Mouse (Mus musculus) urinary bladder, postnatal 4 days (tissue): ENCODE results near the gene Arhgdig.
"Not testable (repeated sequence)": the region's sequence is repeated elsewhere in the genome, so short reads cannot be mapped to it uniquely, and the experiment has no call there.

Source experiments
- DNase-seq, 2 experiments: peaks; one replicate each; pipeline ENCODE4 v3.0.0; 2021 to 2022; ENCODE audit warnings: low spot score in 2 of 2

Gene Arhgdig

DNA sequence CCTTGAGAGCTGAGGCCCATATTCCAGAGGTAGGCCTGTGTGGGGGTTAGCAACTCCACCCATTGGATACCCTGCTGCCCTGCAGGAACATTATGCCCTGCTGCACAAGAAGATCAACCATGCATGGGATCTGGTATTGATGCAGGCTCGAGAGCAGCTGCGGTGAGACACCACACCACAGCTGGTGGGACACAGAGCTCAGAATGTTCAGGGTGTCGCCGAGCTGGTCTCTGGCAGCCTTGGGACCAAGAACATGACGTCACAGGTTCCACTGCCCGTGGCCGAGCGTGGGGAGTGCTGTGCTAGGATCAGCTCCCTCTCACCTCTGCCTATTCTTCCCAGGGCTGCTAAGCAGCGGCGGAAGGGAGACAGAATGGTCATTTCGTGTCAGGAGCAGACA, 2.8 kb downstream of the Arhgdig start:
- DNase-seq = no peak

DNA sequence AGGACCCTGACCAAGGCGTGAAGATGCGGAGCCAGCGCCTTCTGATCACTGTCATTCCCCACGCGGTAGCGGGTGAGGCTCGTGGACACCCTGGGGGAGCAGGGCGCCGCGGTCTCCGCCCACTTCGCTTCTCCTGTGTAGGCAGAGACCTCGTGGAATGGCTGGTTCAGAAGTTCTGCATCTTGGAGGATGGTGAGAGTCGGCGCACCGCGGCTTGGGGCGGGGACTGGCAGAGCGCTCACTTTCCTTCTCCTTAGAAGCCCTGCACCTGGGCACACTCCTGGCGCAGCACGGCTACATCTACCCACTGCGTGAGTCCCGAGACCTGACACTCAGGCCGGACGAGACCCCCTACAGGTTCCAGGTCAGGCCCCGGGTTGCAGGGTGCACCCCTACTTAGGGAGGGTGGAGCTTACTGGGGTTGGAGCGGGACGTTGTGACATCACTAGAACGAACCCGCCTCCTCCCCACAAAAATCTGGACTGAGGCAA, 4.2 kb downstream of the Arhgdig start:
- DNase-seq = no peak

DNA sequence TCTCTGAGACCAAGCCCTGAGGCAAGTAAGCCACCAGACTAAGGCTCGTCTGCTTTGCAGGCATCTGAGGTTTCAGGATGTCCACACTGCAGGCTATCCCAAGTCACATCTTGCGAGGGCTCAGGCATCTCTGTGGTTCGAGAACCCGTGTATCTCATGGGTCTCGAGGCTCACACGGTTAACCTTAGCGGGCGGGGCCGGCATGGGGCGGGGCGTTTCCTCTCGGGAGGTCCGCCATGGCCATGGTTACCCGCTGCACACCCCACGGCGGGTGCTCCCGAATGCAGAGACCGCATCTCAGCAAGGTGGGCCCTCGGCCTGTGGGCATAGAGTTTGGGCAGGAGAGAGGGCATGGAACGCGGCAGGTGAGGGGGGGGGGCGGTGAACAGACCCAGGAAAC, 4.8 kb downstream of the Arhgdig start, which contains the start of gene Rgs11:
Gene Rgs11, plus strand, starts transcription at position 215 of the 400 bp plus-strand sequence.
- peak in 1 of 2 experiments; percentile 40 for DNase-seq

DNA sequence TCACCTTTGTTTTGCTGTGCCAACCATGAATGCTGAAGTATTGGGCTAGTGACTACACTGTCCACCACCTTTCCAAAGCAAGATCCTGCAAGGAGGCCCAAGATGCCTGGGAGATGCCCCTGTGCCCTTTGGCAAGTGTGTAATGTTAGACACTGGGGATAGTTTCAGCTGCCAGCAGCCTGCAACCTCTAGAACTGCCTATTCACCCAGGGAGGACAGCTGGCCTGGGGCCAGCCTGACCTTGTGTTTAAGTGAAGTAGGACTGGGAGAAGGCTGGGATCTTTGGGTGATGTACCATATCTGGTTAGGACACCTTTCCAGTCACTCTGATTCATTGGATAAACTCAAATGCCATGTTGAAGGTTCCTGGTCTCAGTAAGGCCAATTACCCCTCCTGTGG, 5.6 kb downstream of the Arhgdig start:
- DNase-seq = no peak

DNA sequence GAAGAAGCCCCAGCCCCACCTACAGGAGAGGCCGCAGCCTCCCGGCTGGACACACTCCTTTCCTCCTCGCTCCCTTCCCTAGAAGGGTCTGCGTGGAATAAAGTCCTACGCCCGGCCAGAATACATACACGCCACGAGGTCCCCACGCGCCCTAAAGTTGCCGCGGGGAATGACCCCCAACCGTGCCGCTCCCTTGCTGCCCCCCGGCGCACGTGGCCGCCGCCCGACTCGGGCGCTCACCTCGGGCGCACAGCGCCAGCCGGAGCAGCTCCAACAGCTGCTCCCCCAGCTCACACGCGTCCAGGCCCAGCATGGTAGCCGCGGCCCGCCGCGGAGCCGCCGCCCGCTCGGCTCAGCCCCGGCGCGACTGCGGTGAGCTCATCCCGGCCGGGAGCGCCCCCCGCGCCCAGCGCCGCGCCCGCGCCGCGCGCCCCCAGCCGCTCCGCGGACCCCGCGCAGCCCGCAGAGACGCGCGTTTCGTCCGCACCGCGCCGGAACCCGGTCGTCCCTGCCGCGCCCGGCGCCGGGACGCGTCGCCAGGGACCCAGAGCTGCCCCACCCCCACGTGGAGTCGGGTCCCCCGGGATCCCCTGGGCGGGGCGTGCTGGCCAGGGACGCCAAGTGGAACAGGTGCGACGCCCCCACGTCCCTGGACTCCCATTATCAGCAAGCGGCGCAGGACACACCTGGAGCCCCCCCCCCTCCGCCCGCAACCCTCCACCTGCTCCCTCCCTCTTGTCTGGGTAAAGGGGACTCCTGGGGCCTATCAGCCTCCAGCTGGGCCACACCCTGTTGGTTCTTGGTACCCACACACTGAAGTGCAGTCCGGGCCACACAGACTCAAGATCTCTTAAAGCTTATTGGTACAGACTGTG, 6.5 kb downstream of the Arhgdig start:
- DNase-seq = no peak

DNA sequence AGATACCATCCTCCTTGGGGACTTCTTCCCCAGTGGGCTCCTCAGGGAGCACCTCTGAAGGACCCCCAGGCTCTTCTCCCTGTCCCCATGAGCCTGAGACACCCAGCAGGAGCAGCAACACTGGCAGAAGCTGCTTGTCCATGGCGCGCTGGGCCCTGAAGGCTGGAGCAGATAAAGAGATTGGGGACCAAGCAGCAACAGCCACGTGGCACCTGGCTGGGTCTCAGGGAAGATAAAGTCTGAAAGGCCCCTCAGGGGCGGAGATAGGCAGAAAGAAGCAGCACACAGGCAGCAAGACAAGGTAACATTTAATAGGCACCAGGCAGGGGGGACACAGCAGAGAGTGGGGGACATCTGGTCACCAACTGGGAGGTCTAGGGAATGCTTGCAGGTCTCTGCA, 8.7 kb downstream of the Arhgdig start, which contains the start of gene Pdia2:
Gene Pdia2, minus strand, starts transcription at position 196 of the 400 bp plus-strand sequence.
- no peak for DNase-seq

DNA sequence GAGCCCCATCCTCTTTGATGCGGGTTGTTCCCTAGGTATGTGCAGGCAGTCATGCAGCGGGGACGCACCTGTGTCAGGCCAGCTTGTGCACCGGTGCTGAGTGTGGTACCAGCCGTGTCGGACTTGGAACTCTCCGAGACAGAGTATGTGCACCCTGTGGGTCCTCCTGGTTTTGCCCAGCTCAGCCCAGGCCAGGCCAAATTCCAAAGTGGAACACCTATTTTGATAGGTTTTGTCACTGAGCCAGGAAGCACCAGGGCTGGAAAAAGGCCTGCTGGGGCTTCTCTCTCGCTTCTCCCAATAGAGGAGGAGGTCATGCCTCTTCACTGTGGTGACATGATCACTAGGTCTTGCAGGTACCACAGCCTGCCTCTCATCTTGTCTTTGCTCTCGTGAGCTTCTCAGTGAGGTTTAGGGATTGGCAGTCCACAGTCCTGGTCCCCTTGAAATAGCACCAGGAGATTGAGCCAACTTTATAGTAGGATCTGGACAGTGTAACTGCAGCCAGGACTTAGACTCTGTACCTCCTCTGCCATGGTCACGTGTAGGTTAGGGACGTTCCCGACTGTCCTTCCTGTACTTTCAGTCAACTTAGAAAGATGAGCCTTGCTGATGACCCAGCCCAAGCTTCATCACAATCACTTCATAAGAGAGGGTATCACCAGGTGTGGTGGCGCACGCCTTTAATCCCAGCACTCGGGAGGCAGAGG, 14.9 kb downstream of the Arhgdig start:
- DNase-seq = no peak

DNA sequence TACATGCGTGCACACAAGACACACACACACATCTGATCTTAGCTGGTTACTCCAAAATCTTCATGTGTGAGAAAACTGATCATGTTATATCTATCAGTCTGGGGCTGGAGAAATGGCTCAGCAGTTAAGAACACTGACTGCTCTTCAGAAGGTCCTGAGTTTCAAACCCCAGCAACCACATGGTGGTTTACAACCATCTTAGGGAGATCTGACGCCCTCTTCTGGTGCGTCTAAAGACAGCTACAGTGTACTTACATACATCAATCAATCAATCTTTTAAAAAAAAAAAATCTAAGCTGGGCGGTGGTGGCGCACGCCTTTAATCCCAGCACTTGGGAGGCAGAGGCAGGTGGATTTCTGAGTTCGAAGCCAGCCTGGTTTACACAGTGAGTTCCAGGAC, 16.1 kb downstream of the Arhgdig start:
- not testable (repeated sequence) for DNase-seq

DNA sequence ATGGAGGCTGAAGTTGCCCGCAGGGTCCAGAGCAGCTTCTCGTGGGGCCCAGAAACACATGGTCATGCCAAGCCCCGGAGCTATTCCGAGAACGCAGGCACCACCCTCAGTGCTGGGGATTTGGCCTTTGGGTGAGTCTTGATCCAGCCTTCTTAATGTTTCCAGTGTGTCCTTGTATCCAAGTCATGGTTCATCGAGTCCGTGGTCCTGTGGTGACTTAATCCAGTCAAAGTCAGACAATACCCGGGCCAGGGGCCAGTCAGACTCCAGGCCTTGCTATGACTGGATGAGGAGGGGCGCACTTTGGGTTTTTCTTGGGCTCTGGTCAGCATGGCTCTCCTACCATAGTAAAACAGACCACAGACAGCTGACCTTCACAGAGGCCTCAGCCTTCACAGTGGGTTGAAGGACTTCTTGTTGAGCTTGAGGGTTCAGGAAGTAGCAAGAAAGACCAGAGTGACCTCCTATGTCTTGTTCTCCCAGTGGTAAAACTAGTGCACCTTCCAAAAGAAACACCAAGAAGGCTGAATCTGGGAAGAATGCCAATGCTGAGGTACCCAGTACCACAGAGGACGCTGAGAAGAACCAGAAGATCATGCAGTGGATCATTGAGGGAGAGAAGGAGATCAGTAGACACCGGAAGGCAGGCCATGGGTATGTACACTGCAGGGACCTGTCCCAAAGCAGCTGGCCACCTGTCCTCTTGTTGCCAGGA, 19.3 kb downstream of the Arhgdig start:
- DNase-seq = no peak

DNA sequence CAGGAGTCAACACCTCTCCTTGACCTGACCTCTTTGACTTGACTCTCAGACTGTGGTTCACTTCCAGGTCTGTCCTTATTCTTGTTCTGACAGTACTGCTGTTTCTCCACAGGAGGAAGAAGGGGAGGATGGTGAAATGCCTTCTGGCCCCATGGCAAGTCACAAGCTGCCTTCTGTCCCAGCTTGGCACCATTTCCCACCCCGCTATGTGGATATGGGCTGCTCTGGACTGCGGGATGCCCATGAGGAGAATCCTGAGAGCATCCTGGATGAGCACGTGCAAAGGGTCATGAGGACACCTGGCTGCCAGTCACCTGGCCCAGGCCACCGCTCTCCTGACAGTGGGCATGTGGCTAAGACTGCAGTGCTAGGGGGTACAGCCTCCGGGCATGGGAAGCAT, 20.0 kb downstream of the Arhgdig start:
- no peak for DNase-seq

DNA sequence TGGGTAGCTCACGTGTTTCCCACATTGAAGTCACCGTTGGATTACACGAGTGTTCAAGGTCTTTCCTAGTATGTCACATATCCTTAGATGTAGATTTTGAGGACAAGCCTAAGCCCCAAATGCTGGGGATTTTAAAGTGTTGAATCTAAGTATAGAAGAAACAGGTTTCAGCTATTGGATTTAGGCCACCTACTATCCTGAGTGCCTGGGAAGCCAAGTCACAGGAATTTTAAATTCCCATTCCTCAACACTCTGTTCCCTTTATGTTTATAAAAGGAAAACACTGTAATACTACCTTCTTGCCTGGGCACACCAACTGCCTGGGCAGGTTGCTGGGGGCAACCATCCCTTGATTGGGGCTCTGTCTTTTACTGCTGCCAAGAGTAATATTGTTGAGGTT, 26.4 kb downstream of the Arhgdig start:
- DNase-seq = no peak

DNA sequence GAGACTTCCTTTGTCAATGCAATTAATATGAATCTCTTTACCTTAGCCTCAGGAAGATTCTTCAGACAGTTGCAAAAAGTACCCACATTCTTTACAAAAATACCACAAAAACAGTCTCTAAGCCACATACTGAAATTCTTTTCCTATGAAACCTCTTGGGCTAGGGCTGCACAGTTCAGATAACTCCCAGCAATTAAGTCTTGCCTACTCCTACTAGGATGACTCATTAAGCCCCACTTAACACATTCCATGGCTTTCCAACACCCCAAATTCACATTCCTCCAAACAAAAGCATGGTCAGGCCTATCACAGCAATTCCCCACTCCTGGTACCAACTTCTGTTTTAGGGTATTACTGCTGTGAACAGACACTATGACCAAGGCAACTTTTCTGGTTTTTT, 29.0 kb downstream of the Arhgdig start:
- no peak for DNase-seq

DNA sequence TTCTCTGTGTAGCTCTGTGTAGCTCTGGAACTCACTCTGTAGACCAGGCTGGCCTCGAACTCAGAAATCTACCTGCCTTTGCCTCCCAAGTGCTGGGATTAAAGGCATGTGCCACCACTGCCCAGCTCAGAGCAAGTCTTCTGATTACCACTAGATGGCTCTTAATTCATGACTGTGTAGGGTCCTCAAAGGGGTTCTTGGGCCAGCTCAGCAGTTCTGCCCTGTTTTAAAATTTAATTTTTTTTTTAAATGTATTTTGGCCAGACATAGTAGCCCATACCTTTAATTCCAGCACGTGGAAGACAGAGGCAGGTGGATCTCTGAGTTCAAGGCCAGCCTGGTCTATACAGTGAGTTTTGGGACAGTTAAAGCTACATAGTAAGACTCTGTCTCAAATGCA, 32.3 kb downstream of the Arhgdig start:
- not testable (repeated sequence) for DNase-seq

DNA sequence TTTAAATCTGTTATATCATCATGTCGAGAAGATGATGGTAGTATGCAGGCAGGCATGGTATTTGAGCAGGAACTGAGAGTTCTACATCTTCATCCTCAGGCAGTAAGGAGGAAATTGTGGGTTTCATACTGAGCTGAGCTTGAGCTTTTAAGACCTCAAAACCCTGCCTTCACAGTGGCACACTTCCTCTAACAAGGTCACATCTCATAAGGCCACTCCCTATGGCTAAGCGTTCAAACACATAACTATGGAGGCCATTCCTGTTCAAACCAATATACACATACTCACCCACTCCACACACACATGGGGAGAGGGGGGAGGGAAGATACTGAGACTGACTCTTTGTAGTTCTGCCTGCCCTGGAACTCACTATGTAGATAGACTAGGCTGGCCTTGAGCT, 39.5 kb downstream of the Arhgdig start:
- no peak for DNase-seq

DNA sequence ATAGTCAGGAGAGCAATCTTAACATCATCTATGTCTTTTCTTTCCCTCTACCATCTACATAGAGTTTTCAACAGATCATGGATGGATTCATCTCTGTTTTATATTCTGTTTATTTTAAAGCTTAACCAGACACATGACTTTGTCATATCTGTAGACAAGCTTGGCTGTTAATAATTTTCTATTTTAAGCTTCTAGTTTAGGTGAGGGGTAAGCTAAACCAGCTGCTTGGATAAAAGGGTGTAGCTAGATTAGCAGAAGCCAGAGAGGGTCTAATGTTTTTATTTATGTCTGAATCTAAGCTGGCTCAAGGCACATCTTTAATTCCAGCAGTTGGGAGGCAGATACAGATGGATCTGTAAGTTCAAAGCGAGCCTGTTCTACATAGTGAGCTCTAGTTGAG, 44.9 kb downstream of the Arhgdig start:
- DNase-seq = no peak

DNA sequence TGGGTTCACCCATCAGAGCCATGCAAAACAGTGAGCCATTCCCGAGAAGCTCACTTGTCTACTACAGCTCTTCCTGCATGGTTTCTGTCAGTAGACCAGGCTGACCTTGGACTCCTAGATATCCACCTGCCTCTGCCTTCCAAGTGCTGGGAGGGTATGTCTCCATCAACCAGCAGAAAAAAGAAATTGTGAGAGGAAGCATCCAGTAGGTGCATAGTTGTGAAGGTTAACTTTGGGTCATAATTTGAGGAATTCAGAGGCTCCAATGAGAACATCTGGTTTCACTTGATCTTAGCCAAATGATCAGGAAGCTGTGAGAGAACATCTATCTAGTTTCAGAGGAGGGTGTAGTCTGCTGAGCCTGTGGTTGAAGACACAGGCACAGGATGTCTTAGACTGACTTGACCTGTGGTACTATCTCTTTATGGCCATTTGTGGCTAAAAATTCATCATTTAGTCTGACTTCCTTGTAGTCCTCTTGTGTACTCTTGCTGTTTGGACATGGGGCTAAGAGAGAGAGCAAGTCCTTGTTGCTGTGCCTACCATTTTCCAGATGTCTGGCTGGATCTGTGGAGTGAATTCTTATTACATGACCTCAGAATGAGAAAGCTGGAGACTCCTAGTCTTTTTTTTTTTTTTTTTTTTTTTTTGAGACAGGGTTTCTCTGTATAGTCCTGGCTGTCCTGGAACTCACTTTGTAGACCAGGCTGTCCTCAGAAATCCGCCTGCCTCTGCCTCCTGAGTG, 55.5 kb downstream of the Arhgdig start:
- no peak for DNase-seq
